Comparison of ENCODE assay signal across 8 mouse cellular contexts in genomic region chr5:137289591-137290365, GRCm38 (mm10). TPM values are rescaled to one million over a fixed set of nuclear protein-coding genes. Genes with fewer than 3 reads are reported as not detected.
DNase-seq lines count a peak whose midpoint lies in the region; ATAC-seq lines count a peak whose summit lies in the region.

No protein-coding gene starts in this region.

- ATAC-seq in forebrain, embryonic 16.5 days: no peak
- no peak for ATAC-seq in hindbrain, embryonic 14.5 days (ENCODE audit: low FRiP score)
- no peak for ATAC-seq in midbrain, embryonic 13.5 days

- no peaks in the 10 kb centered on the region for H3K9me3 ChIP-seq in forebrain, embryonic 10.5 days
- no peaks in the 10 kb centered on the region for H3K9me3 ChIP-seq in forebrain, embryonic 16.5 days (ENCODE audit: control insufficient read depth, low read length)
- H3K9me3 ChIP-seq in hindbrain, embryonic 14.5 days (ENCODE audit: control insufficient read depth, low read length): no peaks in the 10 kb centered on the region
- H3K9me3 ChIP-seq in midbrain, embryonic 13.5 days: no peaks in the 10 kb centered on the region

- no peak overlapping the region; the same call in 1 of the 2 replicates for H3K4me2 ChIP-seq in forebrain, embryonic 16.5 days (ENCODE audit: low read length)
- peak overlapping the region; percentile 97 for H3K4me2 ChIP-seq in hindbrain, embryonic 14.5 days (replicated peaks)
- H3K4me2 ChIP-seq in midbrain, embryonic 13.5 days (replicated peaks): peak overlapping the region; percentile 95

- 56% methylated on average over 13 of the region's 13 CpGs for whole genome bisulfite sequencing in forebrain, embryonic 10.5 days
- 48% methylated on average over 13 of the region's 13 CpGs for WGBS in forebrain, embryonic 16.5 days
- WGBS in hindbrain, embryonic 14.5 days: 58% methylated on average over 13 of the region's 13 CpGs
- 54% methylated on average over 13 of the region's 13 CpGs for WGBS in midbrain, embryonic 13.5 days

- H3K27ac ChIP-seq in forebrain, embryonic 10.5 days: peak overlapping the region; percentile 69
- H3K27ac ChIP-seq in forebrain, embryonic 16.5 days (ENCODE audit: low read length): no peak overlapping the region
- no peak overlapping the region for H3K27ac ChIP-seq in hindbrain, embryonic 14.5 days
- H3K27ac ChIP-seq in midbrain, embryonic 13.5 days: no peak overlapping the region

- peak overlapping the region; percentile 55 for H3K4me3 ChIP-seq in forebrain, embryonic 10.5 days
- H3K4me3 ChIP-seq in forebrain, embryonic 16.5 days (replicated peaks; ENCODE audit: low read length): no peak overlapping the region
- H3K4me3 ChIP-seq in hindbrain, embryonic 14.5 days (replicated peaks; ENCODE audit: low read length): peak overlapping the region; percentile 51
- peak overlapping the region; percentile 54 for H3K4me3 ChIP-seq in midbrain, embryonic 13.5 days (replicated peaks)

- H3K9ac ChIP-seq in forebrain, embryonic 16.5 days (replicated peaks; ENCODE audit: low read depth, low read length): no peak overlapping the region
- peak overlapping the region; percentile 49; the same call in 1 of the 2 replicates for H3K9ac ChIP-seq in hindbrain, embryonic 14.5 days
- no peak overlapping the region for H3K9ac ChIP-seq in midbrain, embryonic 13.5 days (replicated peaks)

- H3K36me3 ChIP-seq in forebrain, embryonic 10.5 days (replicated peaks): peaks cover 1% of the 10 kb centered on the region
- no peaks in the 10 kb centered on the region for H3K36me3 ChIP-seq in forebrain, embryonic 16.5 days (ENCODE audit: control insufficient read depth, insufficient read depth)
- 0 out of 2 replicates have a peak, but pooled peaks cover 2% of the 10 kb centered on the region for H3K36me3 ChIP-seq in hindbrain, embryonic 14.5 days (replicated peaks; ENCODE audit: control insufficient read depth, insufficient read depth)
- H3K36me3 ChIP-seq in midbrain, embryonic 13.5 days: no peaks in the 10 kb centered on the region

- peaks cover 63% of the 10 kb centered on the region for H3K27me3 ChIP-seq in forebrain, embryonic 10.5 days (ENCODE audit: poor library complexity, severe bottlenecking)
- H3K27me3 ChIP-seq in forebrain, embryonic 16.5 days (replicated peaks; ENCODE audit: control insufficient read depth, insufficient read depth, low read length): peaks cover 21% of the 10 kb centered on the region
- H3K27me3 ChIP-seq in hindbrain, embryonic 14.5 days (ENCODE audit: control insufficient read depth, insufficient read depth, low read length): peaks cover 38% of the 10 kb centered on the region
- H3K27me3 ChIP-seq in midbrain, embryonic 13.5 days: peaks cover 50% of the 10 kb centered on the region

- peaks cover 55% of the 10 kb centered on the region for H3K4me1 ChIP-seq in forebrain, embryonic 10.5 days
- H3K4me1 ChIP-seq in forebrain, embryonic 16.5 days (replicated peaks; ENCODE audit: control insufficient read depth, insufficient read depth, low read length): peaks cover 41% of the 10 kb centered on the region
- peaks cover 34% of the 10 kb centered on the region for H3K4me1 ChIP-seq in hindbrain, embryonic 14.5 days (replicated peaks; ENCODE audit: control insufficient read depth, insufficient read depth, low read length)
- peaks cover 51% of the 10 kb centered on the region for H3K4me1 ChIP-seq in midbrain, embryonic 13.5 days (replicated peaks)

- DNase-seq in forebrain, embryonic 10.5 days (ENCODE audit: extremely low spot score, low spot score): no peak
- DNase-seq in brain, adult 2 months (ENCODE audit: low read depth, low spot score): peak; percentile 33
- no peak for DNase-seq in hindbrain, embryonic 14.5 days (ENCODE audit: low spot score)
- no peak for DNase-seq in thymus, postnatal 0 days (ENCODE audit: low spot score)
- no peak for DNase-seq in layer of hippocampus, postnatal 36 days
- no peak for DNase-seq in kidney, postnatal 25 days

RNA-seq across cellular contexts. Expression of gene Ache, which starts 2.5 kb away (rescaled TPM):
- polyA plus RNA-seq in forebrain, embryonic 10.5 days (2016; fragmentation: Nextera tagmentation; extraction: Ambion mirVana): 1.9 and 2.3 TPM in 2 replicates
- 10.2 and 17.2 TPM in 2 replicates for polyA plus RNA-seq in forebrain, embryonic 16.5 days (2015; fragmentation: Nextera tagmentation; extraction: Ambion mirVana)
- polyA plus RNA-seq in hindbrain, embryonic 14.5 days (2014; fragmentation: Nextera tagmentation; extraction: Ambion mirVana): 56.7 and 68.4 TPM in 2 replicates
- polyA plus RNA-seq in midbrain, embryonic 13.5 days (2015; fragmentation: Nextera tagmentation; extraction: Ambion mirVana): 11.2 and 11.3 TPM in 2 replicates
- polyA plus RNA-seq in thymus, postnatal 0 days (2015; fragmentation: Nextera tagmentation; extraction: Ambion mirVana): 25.9 and 26.3 TPM in 2 replicates
- 10 to 100 TPM; 57.1 to 62.7 TPM for total RNA-seq in layer of hippocampus, postnatal 36 days (2021)

RNA-seq across cellular contexts. Expression of gene Ufsp1, which starts 4.7 kb away (rescaled TPM):
- polyA plus RNA-seq in forebrain, embryonic 10.5 days (2016; fragmentation: Nextera tagmentation; extraction: Ambion mirVana): 10.3 and 10.4 TPM in 2 replicates
- 6.1 and 8.9 TPM in 2 replicates for polyA plus RNA-seq in forebrain, embryonic 16.5 days (2015; fragmentation: Nextera tagmentation; extraction: Ambion mirVana)
- polyA plus RNA-seq in hindbrain, embryonic 14.5 days (2014; fragmentation: Nextera tagmentation; extraction: Ambion mirVana): 22.3 and 22.6 TPM in 2 replicates
- polyA plus RNA-seq in midbrain, embryonic 13.5 days (2015; fragmentation: Nextera tagmentation; extraction: Ambion mirVana): 9.7 and 10.0 TPM in 2 replicates
- 16.6 and 21.0 TPM in 2 replicates for polyA plus RNA-seq in thymus, postnatal 0 days (2015; fragmentation: Nextera tagmentation; extraction: Ambion mirVana)
- 10 to 100 TPM in 1 of 2 experiments, 1 to 10 TPM in 1; 8.6 to 12.2 TPM for total RNA-seq in layer of hippocampus, postnatal 36 days (2021)

RNA-seq across cellular contexts. Expression of gene Srrt, which starts 17.7 kb away (rescaled TPM):
- polyA plus RNA-seq in forebrain, embryonic 10.5 days (2016; fragmentation: Nextera tagmentation; extraction: Ambion mirVana): 205 and 209 TPM in 2 replicates
- 119 and 125 TPM in 2 replicates for polyA plus RNA-seq in forebrain, embryonic 16.5 days (2015; fragmentation: Nextera tagmentation; extraction: Ambion mirVana)
- 75.0 and 81.0 TPM in 2 replicates for polyA plus RNA-seq in hindbrain, embryonic 14.5 days (2014; fragmentation: Nextera tagmentation; extraction: Ambion mirVana)
- 116 and 123 TPM in 2 replicates for polyA plus RNA-seq in midbrain, embryonic 13.5 days (2015; fragmentation: Nextera tagmentation; extraction: Ambion mirVana)
- 114 and 118 TPM in 2 replicates for polyA plus RNA-seq in thymus, postnatal 0 days (2015; fragmentation: Nextera tagmentation; extraction: Ambion mirVana)
- 100 to 1,000 TPM; 209 to 228 TPM for total RNA-seq in layer of hippocampus, postnatal 36 days (2021)

RNA-seq across cellular contexts. Expression of gene Trip6, which starts 24.4 kb away (rescaled TPM):
- 70.3 and 73.0 TPM in 2 replicates for polyA plus RNA-seq in forebrain, embryonic 10.5 days (2016; fragmentation: Nextera tagmentation; extraction: Ambion mirVana)
- 17.0 and 17.9 TPM in 2 replicates for polyA plus RNA-seq in forebrain, embryonic 16.5 days (2015; fragmentation: Nextera tagmentation; extraction: Ambion mirVana)
- polyA plus RNA-seq in hindbrain, embryonic 14.5 days (2014; fragmentation: Nextera tagmentation; extraction: Ambion mirVana): 11.1 and 12.2 TPM in 2 replicates
- 19.8 and 22.1 TPM in 2 replicates for polyA plus RNA-seq in midbrain, embryonic 13.5 days (2015; fragmentation: Nextera tagmentation; extraction: Ambion mirVana)
- 17.1 and 17.4 TPM in 2 replicates for polyA plus RNA-seq in thymus, postnatal 0 days (2015; fragmentation: Nextera tagmentation; extraction: Ambion mirVana)
- total RNA-seq in layer of hippocampus, postnatal 36 days (2021): 1 to 10 TPM; 5.8 to 6.9 TPM

RNA-seq across cellular contexts. Expression of gene Slc12a9, which starts 43.6 kb away (rescaled TPM):
- polyA plus RNA-seq in forebrain, embryonic 10.5 days (2016; fragmentation: Nextera tagmentation; extraction: Ambion mirVana): 10.6 and 11.8 TPM in 2 replicates
- polyA plus RNA-seq in forebrain, embryonic 16.5 days (2015; fragmentation: Nextera tagmentation; extraction: Ambion mirVana): 17.7 and 26.0 TPM in 2 replicates
- 14.9 and 17.6 TPM in 2 replicates for polyA plus RNA-seq in hindbrain, embryonic 14.5 days (2014; fragmentation: Nextera tagmentation; extraction: Ambion mirVana)
- 21.8 and 23.4 TPM in 2 replicates for polyA plus RNA-seq in midbrain, embryonic 13.5 days (2015; fragmentation: Nextera tagmentation; extraction: Ambion mirVana)
- polyA plus RNA-seq in thymus, postnatal 0 days (2015; fragmentation: Nextera tagmentation; extraction: Ambion mirVana): 7.0 and 9.5 TPM in 2 replicates
- 10 to 100 TPM; 27.4 to 28.3 TPM for total RNA-seq in layer of hippocampus, postnatal 36 days (2021)
